Mouse (Mus musculus) hindbrain, embryonic 14.5 days (tissue): ENCODE results near the gene Sema4g. TPM values are rescaled to one million over a fixed set of nuclear protein-coding genes. Genes with fewer than 3 reads are reported as not detected.

Experiments used
- ATAC-seq: fragments of 200-750 bp; cut with Nextera tagmentation; 2 replicates; pipeline ENCODE4 v1.8.0; 2017; ENCODE audit warnings: moderate number of reproducible peaks, mild to moderate bottlenecking, moderate TSS enrichment, moderate library complexity; ENCODE audit not compliant: low FRiP score
- DNase-seq: peaks from one replicate; pipeline ENCODE4 v3.0.0-alpha.2; 2015; ENCODE audit warnings: low spot score
- H3K27ac ChIP-seq: fragments of 300-500 bp; sonication (generic); 2 replicates; pipeline ENCODE4 v1.5.1; 2014; ENCODE audit warnings: mild to moderate bottlenecking, moderate library complexity
- H3K27me3 ChIP-seq: fragments of 300-500 bp; sonication (generic); 2 replicates; pipeline ENCODE4 v1.6.1; 2014; ENCODE audit warnings: mild to moderate bottlenecking, low read length, mixed read lengths; ENCODE audit not compliant: control insufficient read depth, insufficient read depth
- H3K36me3 ChIP-seq: fragments of 300-500 bp; sonication (generic); replicated peaks from 2 replicates; pipeline ENCODE4 v1.6.1; 2014; ENCODE audit not compliant: control insufficient read depth, insufficient read depth
- H3K4me1 ChIP-seq: fragments of 300-500 bp; sonication (generic); replicated peaks from 2 replicates; pipeline ENCODE4 v1.6.1; 2014; ENCODE audit warnings: antibody characterized with exemption, low read length, mixed read lengths; ENCODE audit not compliant: control insufficient read depth, insufficient read depth
- H3K4me2 ChIP-seq: fragments of 300-500 bp; sonication (generic); replicated peaks from 2 replicates; pipeline ENCODE4 v1.6.1; 2014; ENCODE audit warnings: mild to moderate bottlenecking, moderate library complexity
- H3K4me3 ChIP-seq: fragments of 300-500 bp; sonication (generic); replicated peaks from 2 replicates; pipeline ENCODE4 v1.5.1; 2014; ENCODE audit warnings: mild to moderate bottlenecking, low read length
- H3K9ac ChIP-seq: fragments of 300-500 bp; sonication (generic); 2 replicates; pipeline ENCODE4 v1.6.1; 2014
- H3K9me3 ChIP-seq: fragments of 300-500 bp; sonication (generic); 2 replicates; pipeline ENCODE4 v1.6.1; 2016; ENCODE audit warnings: low read length; ENCODE audit not compliant: control insufficient read depth
- WGBS: fragments of 180-500 bp; shearing (Covaris S2); extraction: QIAGEN DNeasy Blood & Tissue Kit; methylation state at CpG from one replicate; pipeline ENCODE4 v1.1.7; 2014; 5-methylcytosine and 5-hydroxymethylcytosine counted together
- polyA plus RNA-seq: library from polyadenylated mRNA; unstranded; fragments of >200 nt; fragmentation: Nextera tagmentation; extraction: Ambion mirVana; gene quantifications from 2 replicates; pipeline ENCODE4 v1.2.1, GENCODE M21; 2014

The Sema4g gene
- polyA plus RNA-seq, 1 experiment from 2014 or later = 19.5 TPM

GRCm38 (mm10) chr19:45012219-45012618 lies 23.3 kb downstream of the Sema4g start:
- WGBS = 86% methylated on average over 8 of the region's 8 CpGs
- H3K9ac ChIP-seq = peak overlapping the region; percentile 21
- no peaks in the 10 kb centered on the region for H3K9me3 ChIP-seq
- no peak overlapping the region for H3K4me2 ChIP-seq
- peaks cover 28% of the 10 kb centered on the region for H3K4me1 ChIP-seq
- H3K27me3 ChIP-seq = no peaks in the 10 kb centered on the region
- no peak overlapping the region for H3K4me3 ChIP-seq
- DNase-seq (no peak), ATAC-seq (no peak)
- H3K27ac ChIP-seq = peak overlapping the region; percentile 80
- peaks cover 26% of the 10 kb centered on the region for H3K36me3 ChIP-seq

GRCm38 (mm10) chr19:45012636-45013035 lies 23.7 kb downstream of the Sema4g start:
- Histone ChIP-seq H3K9ac (peak overlapping the region; percentile 21), H3K4me1 (peaks cover 24% of the 10 kb centered on the region), H3K9me3 (no peaks in the 10 kb centered on the region), H3K27ac (peak overlapping the region; percentile 80), H3K27me3 (no peaks in the 10 kb centered on the region), H3K36me3 (peaks cover 26% of the 10 kb centered on the region), H3K4me2 (no peak overlapping the region), H3K4me3 (no peak overlapping the region)
- DNase-seq = peak; percentile 72
- no peak for ATAC-seq
- 29% methylated on average over 6 of the region's 6 CpGs for WGBS

GRCm38 (mm10) chr19:45013581-45014225 lies 24.8 kb downstream of the Sema4g start:
- Histone ChIP-seq H3K4me2 (no peak overlapping the region), H3K36me3 (peaks cover 26% of the 10 kb centered on the region), H3K9ac (no peak overlapping the region), H3K9me3 (no peaks in the 10 kb centered on the region), H3K4me3 (no peak overlapping the region), H3K27me3 (no peaks in the 10 kb centered on the region), H3K27ac (no peak overlapping the region), H3K4me1 (peaks cover 24% of the 10 kb centered on the region)
- 75% methylated on average over 6 of the region's 6 CpGs for WGBS
- ATAC-seq = no peak
- no peak for DNase-seq

GRCm38 (mm10) chr19:45014335-45014971 lies 25.6 kb downstream of the Sema4g start, which contains the start of gene Lzts2:
Gene Lzts2, plus strand, starts transcription at chr19:45014414.
- Histone ChIP-seq H3K4me3 (peak within 1 kb of the TSS; percentile 29), H3K27ac (no peak within 1 kb of the TSS), H3K9ac (peak within 1 kb of the TSS; percentile 48; the same call in 1 of the 2 replicates), H3K4me1 (peaks cover 28% of the 10 kb centered on the region), H3K27me3 (no peaks in the 10 kb centered on the region), H3K4me2 (peak within 1 kb of the TSS; percentile 74), H3K36me3 (peaks cover 22% of the 10 kb centered on the region), H3K9me3 (no peaks in the 10 kb centered on the region)
- no peak for ATAC-seq
- 17% methylated on average over 10 of the region's 10 CpGs for WGBS
- DNase-seq = no peak

DNA sequence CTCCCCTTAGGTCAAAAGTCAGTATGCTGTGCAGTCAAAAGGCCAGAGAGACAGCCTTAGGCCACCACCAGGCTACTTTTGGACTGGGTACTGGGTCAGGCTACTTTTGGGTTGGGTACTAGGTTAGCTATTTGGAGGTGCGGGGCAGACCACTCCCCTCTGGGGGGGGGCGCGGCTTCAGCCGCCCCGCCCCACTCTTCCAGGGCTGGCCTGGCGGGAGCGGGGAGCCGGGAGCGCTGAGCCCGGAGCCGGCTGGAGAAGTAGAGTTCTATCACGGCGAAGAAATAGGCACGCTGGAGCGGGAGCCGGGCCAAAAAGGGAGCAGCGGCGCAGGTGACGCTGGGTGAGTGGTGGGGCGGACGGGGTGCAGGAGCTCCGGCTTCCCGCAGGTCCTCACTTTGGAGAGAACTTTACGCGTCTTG lies 26.1 kb downstream of the Sema4g start:
- peak overlapping the region; percentile 29 for H3K4me3 ChIP-seq
- H3K4me2 ChIP-seq = peak overlapping the region; percentile 74
- H3K9ac ChIP-seq = peak overlapping the region; percentile 48; the same call in 1 of the 2 replicates
- DNase-seq = no peak
- under 1% methylated on average over 24 of the region's 25 CpGs for WGBS
- H3K9me3 ChIP-seq = no peaks in the 10 kb centered on the region
- no peak overlapping the region for H3K27ac ChIP-seq
- no peaks in the 10 kb centered on the region for H3K27me3 ChIP-seq
- ATAC-seq = no peak
- peaks cover 19% of the 10 kb centered on the region for H3K36me3 ChIP-seq
- H3K4me1 ChIP-seq = peaks cover 28% of the 10 kb centered on the region

DNA sequence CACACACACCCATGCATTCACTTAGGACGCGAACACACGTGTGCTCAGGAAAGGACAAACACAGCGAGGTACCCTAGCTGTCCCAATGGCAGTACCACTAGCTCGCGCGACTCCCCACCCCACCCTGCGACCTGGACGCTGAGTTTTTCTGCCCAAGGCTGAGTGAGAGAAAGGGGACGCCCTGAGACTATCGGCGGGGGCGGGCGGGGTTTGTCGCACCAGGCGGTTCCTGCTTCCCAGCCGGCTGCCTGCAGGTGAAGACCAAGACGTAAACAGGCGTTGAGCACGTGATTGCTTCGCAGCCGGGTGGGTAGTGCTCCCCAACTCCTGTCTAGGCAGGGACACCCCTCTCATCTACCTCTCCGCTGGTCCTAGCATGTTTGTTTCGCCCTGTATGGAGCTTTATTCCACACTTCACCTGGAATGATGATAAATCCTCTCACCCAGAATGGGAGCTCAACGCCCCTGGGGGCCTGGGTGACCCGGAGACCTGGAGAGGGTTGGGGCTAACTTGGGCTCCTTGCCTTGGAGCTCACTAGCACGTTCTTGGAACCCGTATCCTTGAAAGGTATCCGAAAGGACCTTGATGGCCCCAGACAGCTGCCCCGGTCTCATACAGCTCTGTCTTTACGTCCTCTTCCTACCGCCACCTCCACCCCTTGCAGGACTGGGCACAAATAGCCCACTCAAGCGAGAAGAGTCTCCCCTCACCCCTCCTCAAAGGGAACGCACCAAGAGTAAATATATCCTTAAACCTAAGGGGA lies 26.8 kb downstream of the Sema4g start:
- Histone ChIP-seq H3K9me3 (no peaks in the 10 kb centered on the region), H3K4me1 (peaks cover 34% of the 10 kb centered on the region), H3K4me2 (peak overlapping the region; percentile 74), H3K4me3 (peak overlapping the region; percentile 29), H3K9ac (peak overlapping the region; percentile 48), H3K27ac (peak overlapping the region; percentile 95), H3K36me3 (peaks cover 12% of the 10 kb centered on the region; the same call in 1 of the 2 replicates), H3K27me3 (no peaks in the 10 kb centered on the region)
- ATAC-seq = peak; percentile 10; the same call in 1 of the 2 replicates
- WGBS = under 1% methylated on average over 34 of the region's 34 CpGs
- no peak for DNase-seq

- Histone ChIP-seq H3K4me3 (peak overlapping the region; percentile 52), H3K9ac (peak overlapping the region; percentile 66), H3K9me3 (no peaks in the 10 kb centered on the region), H3K27me3 (no peaks in the 10 kb centered on the region), H3K4me2 (peak overlapping the region; percentile 74), H3K27ac (peak overlapping the region; percentile 95), H3K36me3 (peaks cover 4% of the 10 kb centered on the region; the same call in 1 of the 2 replicates), H3K4me1 (peaks cover 42% of the 10 kb centered on the region)
- under 1% methylated on average over 16 of the region's 18 CpGs for WGBS
- ATAC-seq (peak; percentile 14; the same call in 1 of the 2 replicates), DNase-seq (peak; percentile 61)
These were observed 27.7 kb downstream of the Sema4g start for GRCm38 (mm10) chr19:45016341-45017215.

DNA sequence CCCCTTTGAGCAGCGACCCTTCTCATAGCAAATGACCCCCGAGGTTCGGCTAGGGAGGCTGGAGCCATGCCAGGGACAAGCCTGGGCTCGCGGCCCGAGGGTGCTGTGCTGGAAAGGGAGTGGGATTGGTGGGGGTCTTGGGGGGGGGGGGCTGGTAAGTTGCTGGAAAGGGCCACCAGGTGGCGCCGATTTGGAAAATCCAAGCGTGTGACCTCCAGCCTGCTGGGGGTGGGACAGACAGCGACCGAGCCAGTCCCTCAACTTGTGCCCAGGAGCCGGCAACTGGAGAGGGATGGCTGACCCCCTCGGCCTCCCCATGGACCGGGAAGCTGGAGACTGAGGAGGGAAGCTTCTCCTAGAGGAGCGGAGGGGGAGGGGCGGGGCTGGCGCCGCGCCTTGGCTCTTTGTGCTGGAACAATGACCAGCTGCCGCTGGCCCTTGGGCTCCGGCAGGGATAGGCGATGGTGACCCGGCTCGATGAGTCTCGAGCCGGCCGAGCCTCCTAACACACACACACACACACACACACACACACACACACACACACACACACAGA lies 28.4 kb downstream of the Sema4g start:
- Histone ChIP-seq H3K27ac (peak overlapping the region; percentile 95), H3K4me3 (peak overlapping the region; percentile 52), H3K9ac (peak overlapping the region; percentile 66), H3K27me3 (no peaks in the 10 kb centered on the region), H3K36me3 (no peaks in the 10 kb centered on the region; the same call in 1 of the 2 replicates), H3K4me2 (peak overlapping the region; percentile 74), H3K9me3 (no peaks in the 10 kb centered on the region), H3K4me1 (peaks cover 42% of the 10 kb centered on the region)
- 1% methylated on average over 23 of the region's 27 CpGs for WGBS
- ATAC-seq (peak; percentile 64), DNase-seq (peak; percentile 82)
